Mouse (Mus musculus) lung, embryonic 15.5 days (tissue): ENCODE results near the gene Hexim2. TPM values are rescaled to one million over a fixed set of nuclear protein-coding genes. Genes with fewer than 3 reads are reported as not detected.

Experiments used
- ATAC-seq: fragments of 200-750 bp; cut with Nextera tagmentation; 2 replicates; pipeline ENCODE4 v1.8.0; 2017; ENCODE audit warnings: moderate number of reproducible peaks, borderline replicate concordance; ENCODE audit not compliant: low FRiP score, low TSS enrichment; ENCODE audit errors: extremely low read depth
- H3K27ac ChIP-seq: fragments of 300-500 bp; sonication (generic); 2 replicates; pipeline ENCODE4 v1.5.1; 2015; ENCODE audit warnings: moderate library complexity, mild to moderate bottlenecking, inconsistent platforms
- H3K27me3 ChIP-seq: fragments of 300-500 bp; sonication (generic); 2 replicates; pipeline ENCODE4 v1.6.1; 2015; ENCODE audit warnings: inconsistent platforms
- H3K36me3 ChIP-seq: fragments of 300-500 bp; sonication (generic); 2 replicates; pipeline ENCODE4 v1.6.1; 2015; ENCODE audit warnings: inconsistent platforms
- H3K4me1 ChIP-seq: fragments of 300-500 bp; sonication (generic); 2 replicates; pipeline ENCODE4 v1.6.1; 2015; ENCODE audit warnings: inconsistent platforms
- H3K4me2 ChIP-seq: fragments of 300-500 bp; sonication (generic); 2 replicates; pipeline ENCODE4 v1.6.1; 2015; ENCODE audit warnings: inconsistent platforms, mild to moderate bottlenecking, moderate library complexity
- H3K4me3 ChIP-seq: fragments of 300-500 bp; sonication (generic); 2 replicates; pipeline ENCODE4 v1.5.1; 2015; ENCODE audit warnings: mild to moderate bottlenecking, inconsistent platforms
- H3K9ac ChIP-seq: fragments of 300-500 bp; sonication (generic); 2 replicates; pipeline ENCODE4 v1.6.1; 2015; ENCODE audit warnings: inconsistent platforms
- H3K9me3 ChIP-seq: fragments of 300-500 bp; sonication (generic); 2 replicates; pipeline ENCODE4 v1.6.1; 2016; ENCODE audit warnings: inconsistent platforms
- WGBS: fragments of 180-500 bp; shearing (Covaris S2); methylation state at CpG from one replicate; pipeline ENCODE4 v1.1.7; 2015; 5-methylcytosine and 5-hydroxymethylcytosine counted together
- polyA plus RNA-seq: library from polyadenylated mRNA; unstranded; fragments of >200 nt; fragmentation: Nextera tagmentation; extraction: Ambion mirVana; gene quantifications from 2 replicates; pipeline ENCODE4 v1.2.1, GENCODE M21; 2015

Gene Hexim2
- polyA plus RNA-seq, 1 experiment from 2014 or later = 9.6 TPM

DNA sequence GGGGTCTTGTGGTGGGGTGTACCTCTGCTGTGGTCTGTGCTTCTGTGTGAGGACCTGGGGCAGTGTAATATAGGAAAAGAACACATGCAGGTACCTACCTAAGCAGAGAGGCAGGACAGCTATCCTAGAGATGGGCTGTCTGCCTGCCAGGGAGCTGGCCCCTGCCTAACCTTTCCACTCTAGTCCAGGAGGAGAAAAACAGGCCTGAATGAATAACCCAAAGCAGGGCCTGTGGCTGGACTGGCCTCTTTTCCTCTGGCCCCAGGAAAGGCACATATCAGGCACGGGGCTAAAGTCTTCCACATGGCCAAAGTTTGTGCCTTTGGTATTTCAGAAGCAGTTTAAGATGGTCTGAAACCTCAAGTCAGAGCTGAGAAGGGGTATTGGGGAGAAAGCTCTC lies 48.2 kb downstream of the Hexim2 start:
- no peak overlapping the region for H3K4me2 ChIP-seq
- no peaks in the 10 kb centered on the region for H3K36me3 ChIP-seq
- H3K9me3 ChIP-seq = no peaks in the 10 kb centered on the region
- no peak for ATAC-seq
- WGBS = 79% methylated on average over 1 of the region's 1 CpGs
- no peak overlapping the region for H3K9ac ChIP-seq
- no peaks in the 10 kb centered on the region for H3K27me3 ChIP-seq
- no peak overlapping the region for H3K4me3 ChIP-seq
- no peaks in the 10 kb centered on the region for H3K4me1 ChIP-seq
- H3K27ac ChIP-seq = no peak overlapping the region

- Histone ChIP-seq H3K4me3 (no peak overlapping the region), H3K4me1 (no peaks in the 10 kb centered on the region), H3K4me2 (no peak overlapping the region), H3K27ac (no peak overlapping the region), H3K9me3 (no peaks in the 10 kb centered on the region), H3K9ac (no peak overlapping the region), H3K36me3 (no peaks in the 10 kb centered on the region), H3K27me3 (no peaks in the 10 kb centered on the region)
- 71% methylated on average over 9 of the region's 9 CpGs for WGBS
- ATAC-seq = no peak
These were observed 49.1 kb downstream of the Hexim2 start for GRCm38 (mm10) chr11:103181349-103181748.

- Histone ChIP-seq H3K27me3 (no peaks in the 10 kb centered on the region), H3K4me2 (no peak overlapping the region), H3K9me3 (no peaks in the 10 kb centered on the region), H3K9ac (no peak overlapping the region), H3K36me3 (no peaks in the 10 kb centered on the region), H3K27ac (no peak overlapping the region), H3K4me3 (no peak overlapping the region), H3K4me1 (no peaks in the 10 kb centered on the region)
- WGBS = 72% methylated on average over 3 of the region's 3 CpGs
- ATAC-seq = no peak
These were observed 49.7 kb downstream of the Hexim2 start for GRCm38 (mm10) chr11:103181911-103182310.

- Histone ChIP-seq H3K9ac (no peak overlapping the region), H3K4me3 (no peak overlapping the region), H3K4me1 (no peaks in the 10 kb centered on the region), H3K9me3 (no peaks in the 10 kb centered on the region), H3K36me3 (no peaks in the 10 kb centered on the region), H3K27ac (no peak overlapping the region), H3K27me3 (peaks cover 4% of the 10 kb centered on the region; the same call in 1 of the 2 replicates), H3K4me2 (no peak overlapping the region)
- no peak for ATAC-seq
- WGBS = 33% methylated on average over 2 of the region's 2 CpGs
These were observed 52.7 kb downstream of the Hexim2 start for GRCm38 (mm10) chr11:103184891-103185290.

Other genes with a start within 250 kb of the Hexim2 start
- gene Fam187a, start 247.3 kb upstream of the Hexim2 start, polyA plus RNA-seq = not detected in 2 replicates
- gene Gfap, start 231.5 kb upstream of the Hexim2 start, polyA plus RNA-seq = 0.25 and 0.37 TPM in 2 replicates
- gene Kif18b, start 207.3 kb upstream of the Hexim2 start, polyA plus RNA-seq = 13.8 and 15.2 TPM in 2 replicates
- gene C1ql1, start 185.7 kb upstream of the Hexim2 start, polyA plus RNA-seq = 1.4 and 1.8 TPM in 2 replicates
- 56.8 and 59.9 TPM in 2 replicates for gene Nmt1, start 104.2 kb upstream of the Hexim2 start, polyA plus RNA-seq
- gene Dcakd, start 104.1 kb upstream of the Hexim2 start, polyA plus RNA-seq = 147 and 150 TPM in 2 replicates
- gene Plcd3, start 30.8 kb upstream of the Hexim2 start, polyA plus RNA-seq = 2.5 and 3.6 TPM in 2 replicates
- 15.7 and 18.3 TPM in 2 replicates for gene Acbd4, start 30.7 kb upstream of the Hexim2 start, polyA plus RNA-seq
- gene Hexim1, start 16.2 kb upstream of the Hexim2 start, polyA plus RNA-seq = 4.4 and 4.5 TPM in 2 replicates
- 2.7 and 3.7 TPM in 2 replicates for gene Fmnl1, start 38.7 kb downstream of the Hexim2 start, polyA plus RNA-seq
- 0.87 and 1.1 TPM in 2 replicates for gene 1700023F06Rik, start 76.1 kb downstream of the Hexim2 start, polyA plus RNA-seq
- gene Spata32, start 86.0 kb downstream of the Hexim2 start, polyA plus RNA-seq = not detected in 2 replicates
- gene Map3k14, start 135.0 kb downstream of the Hexim2 start, polyA plus RNA-seq = 2.8 and 3.5 TPM in 2 replicates
- 17.0 and 17.3 TPM in 2 replicates for gene Arhgap27, start 231.3 kb downstream of the Hexim2 start, polyA plus RNA-seq